Mouse (Mus musculus): ENCODE results near the gene Il21r.

Il21r gene

DNA sequence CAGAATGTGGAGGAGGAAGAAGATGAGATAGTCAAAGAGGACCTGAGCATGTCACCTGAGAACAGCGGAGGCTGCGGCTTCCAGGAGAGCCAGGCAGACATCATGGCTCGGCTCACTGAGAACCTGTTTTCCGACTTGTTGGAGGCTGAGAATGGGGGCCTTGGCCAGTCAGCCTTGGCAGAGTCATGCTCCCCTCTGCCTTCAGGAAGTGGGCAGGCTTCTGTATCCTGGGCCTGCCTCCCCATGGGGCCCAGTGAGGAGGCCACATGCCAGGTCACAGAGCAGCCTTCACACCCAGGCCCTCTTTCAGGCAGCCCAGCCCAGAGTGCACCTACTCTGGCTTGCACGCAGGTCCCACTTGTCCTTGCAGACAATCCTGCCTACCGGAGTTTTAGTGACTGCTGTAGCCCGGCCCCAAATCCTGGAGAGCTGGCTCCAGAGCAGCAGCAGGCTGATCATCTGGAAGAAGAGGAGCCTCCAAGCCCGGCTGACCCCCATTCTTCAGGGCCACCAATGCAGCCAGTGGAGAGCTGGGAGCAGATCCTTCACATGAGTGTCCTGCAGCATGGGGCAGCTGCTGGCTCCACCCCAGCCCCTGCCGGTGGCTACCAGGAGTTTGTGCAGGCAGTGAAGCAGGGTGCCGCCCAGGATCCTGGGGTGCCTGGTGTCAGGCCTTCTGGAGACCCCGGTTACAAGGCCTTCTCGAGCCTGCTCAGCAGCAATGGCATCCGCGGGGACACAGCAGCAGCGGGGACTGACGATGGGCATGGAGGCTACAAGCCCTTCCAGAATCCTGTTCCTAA is 27.3 kb upstream of the Il21r start:
- DNase-seq (ENCODE audit: low spot score): no peak

DNA sequence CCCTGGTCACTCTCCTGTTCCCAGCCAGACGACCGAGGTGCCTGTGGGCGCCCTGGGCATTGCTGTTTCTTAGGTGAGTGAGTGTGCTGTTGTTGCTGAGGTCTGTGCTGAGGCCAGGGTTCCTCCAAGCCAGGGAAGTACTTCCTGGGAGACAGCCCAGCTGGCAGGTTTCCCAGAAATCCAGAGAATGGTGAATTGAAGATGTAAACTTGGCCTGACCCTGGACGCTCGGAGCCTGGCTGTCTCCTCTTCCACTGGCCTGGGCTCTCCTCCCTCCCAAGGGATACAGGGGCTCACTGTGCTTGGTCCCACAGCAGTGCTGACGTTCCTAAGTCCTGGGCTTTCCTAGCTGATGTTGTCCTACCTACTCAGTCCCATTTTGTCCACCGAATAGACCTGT is 26.2 kb upstream of the Il21r start:
- DNase-seq (ENCODE audit: low spot score): no peak

DNA sequence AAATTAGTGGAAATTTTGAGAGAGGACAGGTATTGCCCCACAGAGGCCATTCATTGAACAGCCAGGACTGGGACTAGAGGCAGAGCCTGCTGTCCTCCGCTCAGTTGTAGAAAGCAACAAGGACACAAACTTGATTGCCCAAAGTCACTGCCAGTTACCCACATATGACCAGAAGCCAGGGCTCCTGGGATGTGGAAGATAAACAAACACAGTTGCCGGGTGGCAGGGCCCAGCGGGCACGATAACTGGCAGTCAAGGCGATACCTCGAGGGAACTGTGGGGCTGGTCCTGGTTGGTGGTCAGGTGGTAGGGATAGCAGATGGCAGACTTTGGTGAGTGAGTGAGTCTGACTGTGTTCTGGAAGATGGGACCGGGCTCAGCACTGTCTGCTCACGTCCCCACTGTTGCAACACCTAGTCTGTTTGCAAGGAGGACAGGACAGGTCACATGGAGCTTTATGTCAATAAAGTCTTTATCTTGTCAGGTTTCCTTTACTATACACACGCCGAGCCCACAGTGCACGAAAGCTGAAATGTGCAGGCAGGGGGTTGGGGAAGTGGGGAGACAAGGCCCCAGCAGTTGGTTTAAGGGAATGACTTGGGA is 25.6 kb upstream of the Il21r start:
- peak; percentile 74 for DNase-seq (ENCODE audit: low spot score)

DNA sequence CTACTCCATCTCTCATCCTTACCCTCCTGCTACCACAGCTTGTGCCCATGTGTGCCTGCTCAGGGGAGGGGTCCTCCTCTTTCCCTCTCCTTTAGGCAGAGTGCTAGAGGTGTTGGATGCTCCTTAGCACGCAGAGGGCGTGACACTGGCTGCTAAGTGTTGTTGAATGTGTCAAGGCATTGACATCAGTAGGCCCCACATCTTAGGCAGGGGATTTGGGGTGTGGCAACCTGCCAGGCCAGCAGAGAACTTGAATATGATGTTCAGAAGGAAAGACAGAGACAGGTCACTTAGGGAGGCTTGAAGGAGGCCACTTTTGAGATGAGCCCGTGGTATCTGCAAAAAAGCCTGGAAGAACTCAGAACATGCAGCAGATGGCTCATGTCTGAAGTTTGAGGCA is 25.1 kb upstream of the Il21r start:
- no peak for DNase-seq (ENCODE audit: low spot score)

DNA sequence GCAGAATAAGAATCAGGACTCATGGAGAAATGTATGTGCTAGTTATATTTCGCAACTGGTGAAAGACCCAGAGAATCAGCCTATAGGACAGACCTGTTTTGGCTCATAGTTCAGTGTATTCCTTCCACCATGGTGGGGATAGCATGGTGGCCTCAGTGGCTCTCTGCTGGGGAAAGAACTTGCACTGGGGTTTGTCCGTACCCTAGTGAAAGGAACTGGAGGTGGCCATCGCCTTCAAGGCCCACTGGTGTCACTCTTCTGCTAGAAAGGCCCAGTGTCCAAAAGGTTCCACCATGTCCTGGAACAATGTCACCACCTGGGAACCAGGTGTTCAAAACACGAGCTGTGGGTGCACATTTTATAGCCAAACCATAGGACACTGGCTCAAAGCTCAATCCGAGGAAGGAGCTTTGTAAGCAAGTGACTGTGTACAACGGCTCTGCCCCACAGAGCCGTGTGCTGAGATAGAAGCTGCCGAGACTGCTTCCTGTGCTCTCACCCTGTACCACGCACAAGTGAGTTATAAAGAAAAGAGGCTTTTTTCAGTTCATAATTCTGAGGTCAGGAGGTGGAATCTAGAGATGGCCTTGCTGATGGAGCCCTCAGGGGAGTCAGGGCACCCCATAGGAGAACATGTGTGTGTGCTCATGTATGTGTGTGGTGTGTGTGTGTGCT is 23.5 kb upstream of the Il21r start:
- DNase-seq (ENCODE audit: low spot score): no peak

DNA sequence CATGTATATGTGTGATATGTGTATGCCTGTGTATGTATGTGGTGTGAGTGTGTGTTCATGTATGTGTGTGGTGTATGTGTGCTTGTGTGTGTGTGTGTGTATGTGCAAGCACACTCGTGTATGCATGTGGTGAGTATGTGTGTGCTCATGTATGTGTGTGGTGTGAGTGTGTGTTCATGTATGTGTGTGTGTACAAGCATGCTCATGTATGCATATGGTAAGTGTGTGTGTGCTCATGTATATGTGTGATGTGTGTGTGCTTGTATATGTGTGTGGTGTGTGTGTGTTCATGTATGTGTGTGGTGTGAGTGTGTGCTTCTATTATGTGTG is 23.0 kb upstream of the Il21r start:
- DNase-seq (ENCODE audit: low spot score): no peak

DNA sequence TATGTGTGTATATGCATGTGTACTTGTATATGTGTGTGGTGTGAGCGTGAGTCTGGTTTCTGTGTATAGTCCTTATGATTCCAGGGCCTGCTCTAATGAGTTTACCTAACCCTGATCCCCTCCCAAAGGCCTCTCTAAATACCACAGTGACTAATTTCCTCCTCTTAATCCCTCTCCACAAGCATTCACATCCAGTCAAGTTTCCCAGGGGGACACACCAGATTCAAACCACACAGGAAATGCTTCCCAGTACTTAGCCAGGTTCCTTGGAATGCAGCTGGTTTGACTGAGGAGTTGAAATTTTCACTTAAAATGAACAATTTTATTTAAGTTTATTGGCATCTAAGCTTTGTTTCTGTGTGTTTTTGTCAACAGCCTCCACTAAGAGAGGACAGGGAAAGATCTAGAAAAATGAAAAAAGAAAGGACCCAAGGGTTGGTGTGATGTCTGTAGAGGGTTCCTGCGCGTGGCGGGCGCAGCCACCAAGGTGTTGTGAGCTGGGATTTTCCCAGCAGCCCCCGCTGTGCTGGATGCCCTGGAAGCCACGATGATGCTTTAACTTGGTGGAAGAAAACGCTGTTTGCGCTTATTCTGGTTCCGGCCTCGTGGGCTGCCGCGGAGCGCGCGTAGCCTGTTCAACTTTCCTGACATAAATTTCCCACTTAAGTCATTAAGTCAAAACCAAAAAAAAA is 22.5 kb upstream of the Il21r start:
- DNase-seq (ENCODE audit: low spot score): no peak

DNA sequence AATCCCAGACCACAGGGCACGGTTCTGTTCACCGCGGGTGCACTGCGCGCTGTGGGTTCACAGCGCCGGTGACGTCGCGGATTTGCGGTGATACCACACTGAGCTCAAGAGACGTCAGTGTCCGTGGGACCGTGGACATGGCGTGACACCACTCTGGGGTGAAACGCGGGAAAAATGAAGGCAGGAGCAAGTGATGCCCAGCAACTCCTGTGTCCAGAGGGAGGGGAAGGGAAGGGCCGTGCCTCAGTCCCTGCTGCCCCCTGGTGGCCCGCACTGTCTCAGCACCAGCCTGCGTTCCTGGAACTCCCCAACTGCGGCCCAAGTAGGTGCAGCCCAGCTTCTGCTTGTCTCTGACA is 21.9 kb upstream of the Il21r start:
- DNase-seq (ENCODE audit: low spot score): peak; percentile 71

DNA sequence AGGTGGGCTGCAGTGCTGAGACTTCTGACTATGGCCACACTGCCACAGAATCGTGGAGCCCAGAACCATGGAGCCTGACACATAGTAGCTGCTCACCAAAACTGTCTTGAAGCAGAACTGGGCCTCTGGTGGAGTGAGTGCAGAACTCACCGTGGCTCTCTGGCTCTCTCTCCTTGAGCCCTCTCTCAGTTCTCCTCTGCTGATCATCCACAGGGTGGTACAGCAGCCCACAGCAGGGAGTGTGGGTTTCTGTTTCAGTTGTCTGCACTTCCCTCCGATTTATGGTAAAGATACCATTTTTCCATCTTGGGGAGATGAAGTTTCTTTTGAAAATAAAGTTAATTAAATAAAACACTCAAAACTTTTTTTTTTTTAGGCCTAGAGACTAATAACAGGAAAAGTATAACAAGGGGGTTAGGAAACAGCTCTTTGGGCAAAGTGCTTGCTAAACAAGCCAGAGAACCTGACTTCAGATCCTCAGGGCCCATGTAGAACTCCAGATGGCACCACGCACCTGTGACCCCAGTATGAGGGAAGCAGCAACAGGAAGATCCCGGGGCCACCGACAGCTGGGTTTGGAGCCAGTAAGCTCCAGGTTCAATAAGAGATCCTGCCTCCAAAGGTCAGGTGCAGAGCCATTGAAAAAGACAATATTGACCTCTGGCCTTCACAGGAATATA is 19.8 kb upstream of the Il21r start:
- DNase-seq (ENCODE audit: low spot score): no peak

DNA sequence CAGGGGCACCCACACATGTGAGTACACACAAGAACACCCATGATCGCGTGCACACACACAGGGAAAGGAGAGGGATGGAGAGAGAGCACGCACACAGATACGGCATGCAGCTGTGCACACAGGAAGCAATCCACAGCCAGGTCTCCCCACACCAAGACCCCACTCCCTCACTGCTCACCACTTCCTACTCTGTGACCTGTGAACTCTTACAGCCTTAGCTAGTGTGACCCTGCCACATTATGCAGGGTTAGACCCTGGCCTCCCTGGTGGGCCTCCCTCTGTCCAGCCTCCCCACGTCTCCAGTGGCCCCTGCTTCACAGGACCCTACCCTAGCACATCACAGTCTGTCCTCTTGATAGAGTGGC is 19.2 kb upstream of the Il21r start:
- DNase-seq (ENCODE audit: low spot score): no peak

DNA sequence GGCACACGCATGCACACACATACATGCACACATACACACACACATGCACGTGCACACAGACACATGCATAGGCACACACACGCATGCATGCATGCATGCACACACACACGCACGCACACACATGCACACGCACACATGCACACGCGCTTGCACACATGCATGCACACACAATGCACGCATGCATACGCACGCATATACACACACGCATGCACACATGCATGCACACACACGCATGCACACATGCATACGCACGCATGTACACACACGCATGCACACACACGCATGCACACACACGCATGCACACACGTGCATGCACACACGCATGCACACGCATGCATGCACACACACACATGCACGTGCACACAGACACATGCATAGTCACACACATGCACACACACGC is 16.9 kb upstream of the Il21r start:
- no peak for DNase-seq (ENCODE audit: low spot score)

DNA sequence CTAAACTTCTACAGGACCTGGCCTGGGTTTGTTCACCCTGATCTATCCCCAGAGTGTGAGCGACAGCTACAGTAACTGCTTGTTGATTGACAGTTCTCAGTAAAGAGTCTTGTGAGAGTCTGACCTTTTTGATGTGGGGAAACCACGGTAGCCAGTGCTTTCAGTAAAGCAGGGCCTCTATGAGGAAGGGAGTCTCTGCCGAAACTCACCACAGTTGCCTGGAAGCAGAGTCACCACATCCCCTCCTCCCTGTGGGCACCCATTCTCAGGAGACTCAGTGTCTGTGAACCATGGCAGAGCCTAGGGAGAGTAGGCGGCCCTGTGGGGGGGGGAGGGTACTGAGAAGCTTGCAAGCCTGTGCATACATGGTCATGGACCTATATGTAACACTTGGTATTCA is 14.5 kb upstream of the Il21r start:
- no peak for DNase-seq (ENCODE audit: low spot score)

DNA sequence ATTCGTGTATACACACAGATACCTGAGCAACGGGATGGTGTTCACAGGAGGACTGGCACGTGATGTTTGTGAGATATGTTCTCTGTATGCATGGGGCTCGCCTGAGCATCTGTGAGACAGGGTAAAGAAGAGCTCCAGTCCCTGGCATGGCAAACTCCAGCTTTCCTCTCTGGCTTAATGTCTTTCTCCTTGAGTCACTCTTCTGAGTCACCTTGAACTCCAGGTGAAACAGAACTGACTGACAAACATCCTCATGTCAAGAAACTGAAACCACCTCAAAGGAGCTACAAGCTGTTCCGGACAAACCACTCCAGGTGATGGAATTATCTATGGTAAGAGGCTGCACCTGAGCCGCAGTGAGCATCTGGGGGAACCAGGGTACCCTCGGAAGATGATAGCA is 13.3 kb upstream of the Il21r start:
- DNase-seq (ENCODE audit: low spot score): no peak

DNA sequence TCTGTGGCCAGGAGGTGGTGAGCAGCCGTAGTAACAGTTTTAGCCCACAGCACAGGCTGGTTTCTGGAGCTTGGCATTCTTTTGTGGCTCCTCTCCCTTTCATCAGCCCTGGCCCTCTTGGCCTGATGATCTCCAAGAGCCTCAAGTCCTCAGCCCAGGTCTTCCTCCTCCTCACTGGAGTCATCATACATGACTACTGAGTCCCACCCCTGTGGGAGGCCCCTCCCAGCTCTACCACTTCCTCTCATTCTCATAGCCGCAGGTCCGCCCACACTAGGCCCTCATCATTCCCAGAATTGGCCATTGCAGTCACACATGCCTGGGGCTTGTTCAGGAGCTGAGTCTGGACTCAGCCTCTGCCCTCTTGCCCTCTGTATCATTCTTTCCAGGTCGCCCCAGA is 9.4 kb upstream of the Il21r start:
- no peak for DNase-seq (ENCODE audit: low spot score)

DNA sequence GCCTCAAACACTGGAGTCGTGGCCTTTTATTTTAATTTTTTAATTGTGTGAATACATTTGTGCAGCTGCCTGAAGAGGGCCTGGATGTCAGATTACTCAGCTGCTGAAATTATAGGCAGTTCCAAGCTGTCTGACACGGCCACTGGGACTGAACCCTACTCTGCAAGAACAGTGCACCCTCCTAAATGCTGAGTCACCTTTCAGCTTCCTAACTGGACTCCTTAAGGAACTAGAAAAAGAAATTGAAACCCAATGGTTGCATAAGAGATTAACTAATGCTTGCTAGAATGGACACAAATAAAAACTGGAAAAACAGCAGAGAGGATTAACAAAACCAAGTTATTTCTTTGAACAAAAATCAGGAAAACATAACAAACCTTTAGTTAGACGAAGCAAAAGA is 6.8 kb upstream of the Il21r start:
- DNase-seq (ENCODE audit: low spot score): no peak

DNA sequence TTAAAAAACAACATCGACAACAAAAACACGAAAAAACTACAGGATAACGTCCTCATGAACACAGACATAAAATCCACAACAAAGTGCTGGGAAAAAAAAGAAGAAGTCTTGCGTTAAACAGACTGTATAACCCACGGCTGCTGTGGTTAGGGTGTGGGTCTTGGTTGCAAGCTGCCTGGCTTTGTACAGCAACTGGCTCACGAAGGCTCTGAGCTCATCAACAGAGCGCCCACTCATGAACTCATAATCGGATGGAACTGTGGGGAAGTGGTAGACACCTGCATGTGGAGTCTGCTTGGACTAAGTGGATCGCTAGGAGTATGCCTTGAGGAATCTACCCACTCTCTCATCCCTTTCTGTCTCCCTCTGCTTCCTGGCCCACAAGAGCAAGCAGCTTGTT is 6.1 kb upstream of the Il21r start:
- no peak for DNase-seq (ENCODE audit: low spot score)

DNA sequence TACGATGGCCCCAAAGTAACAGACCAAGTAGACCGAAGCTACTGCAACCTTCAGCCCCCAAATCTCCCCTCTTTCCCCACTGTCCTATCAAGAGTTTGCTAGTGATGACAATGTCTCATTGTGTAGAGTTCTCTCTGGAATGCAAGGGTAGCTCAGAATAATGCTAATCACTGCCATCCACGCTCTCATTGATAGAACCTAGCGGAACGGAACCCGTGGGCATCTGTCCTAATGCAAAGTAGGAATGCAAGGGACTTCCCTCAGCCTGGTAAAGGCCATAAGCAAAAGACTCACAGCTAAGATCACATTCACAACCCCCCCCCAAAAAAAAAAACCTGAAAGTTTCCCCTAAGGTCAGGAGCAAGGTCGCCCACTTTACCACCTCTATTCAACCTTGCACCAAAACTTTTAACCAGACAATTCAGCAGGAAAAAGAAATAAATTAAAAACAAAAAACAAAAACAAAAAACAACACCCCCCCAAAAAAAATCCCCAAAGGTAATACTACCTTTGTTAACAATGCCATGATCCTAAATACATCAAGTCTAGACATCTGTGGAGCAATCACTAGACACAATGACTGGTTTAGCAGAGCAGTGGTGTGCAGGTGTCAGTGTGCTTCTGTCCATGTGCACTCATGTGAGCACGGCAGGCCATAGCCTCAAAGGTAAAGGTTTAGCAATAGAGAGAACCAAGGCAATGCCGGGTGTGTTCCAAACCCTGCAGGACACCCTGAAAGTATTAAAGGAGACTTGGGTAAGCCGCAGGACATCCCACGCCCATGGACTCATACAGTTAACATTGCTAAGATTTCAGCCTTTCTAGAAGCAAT is 5.5 kb upstream of the Il21r start:
- no peak for DNase-seq (ENCODE audit: low spot score)

DNA sequence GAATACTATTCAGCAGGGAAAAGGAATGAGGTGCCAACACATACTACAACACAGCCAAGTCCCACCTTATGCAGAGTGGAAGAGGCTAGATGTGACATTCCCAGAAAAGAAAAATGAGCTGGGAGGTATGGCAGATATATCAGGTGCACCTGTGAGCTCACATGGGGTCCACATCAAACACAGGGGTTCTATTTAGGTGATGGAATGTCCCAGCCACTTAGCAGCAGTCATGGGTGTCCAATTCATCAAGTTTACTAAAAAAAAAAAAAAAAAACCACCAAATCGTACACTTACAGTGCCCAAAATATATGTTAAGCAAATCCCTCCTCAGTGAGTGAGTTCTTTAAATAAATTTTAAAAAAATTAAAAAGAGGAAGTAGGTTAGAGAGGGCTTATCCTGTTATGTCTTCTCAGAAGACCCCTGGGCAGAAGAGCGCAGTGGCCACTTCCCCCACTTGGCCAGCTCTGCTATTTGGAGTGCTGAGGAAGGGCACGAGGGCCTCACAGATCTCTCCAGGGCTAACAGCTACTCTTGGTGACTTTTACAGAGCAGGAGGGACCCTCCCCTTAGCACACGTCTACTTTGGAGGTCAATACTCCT is 3.8 kb upstream of the Il21r start:
- DNase-seq (ENCODE audit: low spot score): no peak

DNA sequence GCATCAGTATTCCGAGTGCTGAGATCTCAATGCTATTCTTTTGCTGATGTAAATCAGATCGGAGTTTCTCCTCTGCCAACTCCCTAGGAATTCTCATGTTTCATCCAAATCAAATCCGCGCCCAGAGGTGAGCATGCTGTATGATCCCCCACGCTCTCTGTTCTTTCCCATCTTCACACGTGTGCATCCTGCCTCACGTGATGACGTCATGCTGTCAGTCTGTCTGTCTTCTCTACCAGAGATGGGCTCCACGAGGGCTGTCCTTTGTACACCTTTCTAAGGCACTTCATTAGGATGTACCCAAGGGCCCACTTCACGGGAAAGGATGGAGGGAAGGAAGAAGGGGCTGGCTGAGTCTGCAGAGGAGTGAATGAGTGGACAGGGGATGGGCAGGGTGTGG is 3.1 kb upstream of the Il21r start:
- DNase-seq (ENCODE audit: low spot score): no peak

DNA sequence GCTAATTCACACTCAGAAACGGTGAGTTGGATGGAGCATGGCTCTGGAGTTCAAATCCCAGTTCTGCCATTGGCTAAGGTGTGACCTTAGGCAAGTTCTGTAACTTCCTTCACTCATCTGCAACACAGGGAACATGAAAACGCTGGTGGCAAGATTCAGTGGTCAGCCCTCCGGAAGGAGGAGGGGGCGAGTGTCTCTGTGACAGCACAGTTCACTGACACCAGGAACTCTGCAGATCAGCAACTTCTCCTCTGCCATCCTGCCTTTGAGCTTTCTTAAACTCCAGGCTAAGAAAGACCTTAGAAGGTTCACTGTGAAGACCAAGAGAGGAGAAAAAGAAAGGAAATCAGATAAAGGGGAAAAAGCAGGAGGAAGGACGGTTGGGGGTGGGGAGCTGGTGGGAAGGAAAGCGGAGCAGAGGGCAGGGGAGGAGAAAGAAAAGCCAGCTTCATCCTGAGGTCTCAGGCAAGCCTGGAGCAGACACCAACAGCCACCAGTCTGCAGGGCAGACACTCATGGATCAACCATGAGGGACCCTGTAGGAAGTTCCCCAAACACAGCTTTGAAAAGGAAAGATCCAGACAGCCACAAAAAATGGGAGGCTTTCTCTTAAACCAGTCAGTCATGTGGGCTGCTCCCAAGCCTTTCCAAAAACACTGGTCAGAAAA is 2.5 kb upstream of the Il21r start:
- no peak for DNase-seq (ENCODE audit: low spot score)

DNA sequence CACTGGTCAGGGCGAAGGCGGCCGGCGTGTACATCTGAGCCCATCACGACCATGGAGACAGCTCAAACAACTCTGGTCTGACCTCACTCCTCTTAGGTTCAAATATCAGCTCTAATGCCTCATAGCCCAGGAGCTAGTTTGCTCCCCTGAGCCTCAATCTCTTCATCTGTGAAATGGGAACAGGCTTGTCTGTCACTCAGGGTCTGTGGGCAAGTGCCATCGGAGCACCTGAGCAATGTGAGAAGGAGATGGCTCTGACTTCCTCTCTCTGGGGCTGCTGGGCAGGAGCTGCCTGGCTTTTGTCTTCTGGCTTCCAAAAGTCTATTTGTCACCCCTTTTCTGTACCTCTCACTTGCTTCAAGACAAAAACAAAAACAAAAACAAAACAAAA is 2.0 kb upstream of the Il21r start:
- DNase-seq (ENCODE audit: low spot score): no peak
